Mouse (Mus musculus): ENCODE measurements around the gene Dusp28. TPM values are rescaled to one million over a fixed set of nuclear protein-coding genes. Genes with fewer than 3 reads are reported as not detected.
"Not testable (repeated sequence)": the region's sequence is repeated elsewhere in the genome, so short reads cannot be mapped to it uniquely, and the experiment has no call there.

Dusp28 gene
- polyA plus RNA-seq, 1 experiment from 2014 or later: 15.8 TPM

GRCm38 (mm10) chr1:92956571-92957335 is 50.0 kb downstream of the Dusp28 start:
- H3K4me3 ChIP-seq; H3K27me3 ChIP-seq; H3K9me3 ChIP-seq; H3K4me1 ChIP-seq (replicated peaks); H3K27ac ChIP-seq; H3K36me3 ChIP-seq; H3K9ac ChIP-seq: not testable (repeated sequence)
- WGBS: 13% methylated on average over 11 of the region's 11 CpGs
- peak overlapping the region; percentile 39 for H3K4me2 ChIP-seq
- 0 out of 2 replicates have a peak, but pooled peaks have one; percentile 39 for ATAC-seq (ENCODE audit: low FRiP score)

Other genes with a start within 250 kb of the Dusp28 start
- gene Gpc1, start 75.3 kb upstream of the Dusp28 start, polyA plus RNA-seq (2015; fragmentation: Nextera tagmentation; extraction: Ambion mirVana): 56.2 and 57.1 TPM in 2 replicates
- 0.23 and 0.98 TPM in 2 replicates for gene Ankmy1, start 4.1 kb upstream of the Dusp28 start, polyA plus RNA-seq (2015; fragmentation: Nextera tagmentation; extraction: Ambion mirVana)
- gene Rnpepl1, start 3.8 kb downstream of the Dusp28 start, polyA plus RNA-seq (2015; fragmentation: Nextera tagmentation; extraction: Ambion mirVana): 22.4 and 26.5 TPM in 2 replicates
- 58.9 TPM in 2 replicates for gene Capn10, start 27.4 kb downstream of the Dusp28 start, polyA plus RNA-seq (2015; fragmentation: Nextera tagmentation; extraction: Ambion mirVana)
- gene Gpr35, start 43.9 kb downstream of the Dusp28 start, polyA plus RNA-seq (2015; fragmentation: Nextera tagmentation; extraction: Ambion mirVana): 0.39 and 0.65 TPM in 2 replicates
- gene Aqp12, start 99.4 kb downstream of the Dusp28 start, polyA plus RNA-seq (2015; fragmentation: Nextera tagmentation; extraction: Ambion mirVana): not detected in 2 replicates
- 340 and 349 TPM in 2 replicates for gene Kif1a, start 195.0 kb downstream of the Dusp28 start, polyA plus RNA-seq (2015; fragmentation: Nextera tagmentation; extraction: Ambion mirVana)
- not detected in 2 replicates for gene Agxt, start 228.3 kb downstream of the Dusp28 start, polyA plus RNA-seq (2015; fragmentation: Nextera tagmentation; extraction: Ambion mirVana)